Mouse (Mus musculus) lung, embryonic 16.5 days (tissue): Measurements from ENCODE around the gene Spryd7. TPM values are rescaled to one million over a fixed set of nuclear protein-coding genes. Genes with fewer than 3 reads are reported as not detected.
A peak's percentile ranks its signal among the peaks of the same experiment; 100 is the strongest.
"Not testable (repeated sequence)": the region's sequence is repeated elsewhere in the genome, so short reads cannot be mapped to it uniquely, and the experiment has no call there.

Experiments used
- ATAC-seq: fragments of 200-750 bp; cut with Nextera tagmentation; 2 replicates; pipeline ENCODE4 v1.8.0; 2017; ENCODE audit warnings: low read depth, mild to moderate bottlenecking, moderate library complexity
- H3K27ac ChIP-seq: fragments of 300-500 bp; sonication (generic); 2 replicates; pipeline ENCODE4 v1.5.1; 2014; ENCODE audit warnings: mild to moderate bottlenecking, control low read depth, low read length
- H3K27me3 ChIP-seq: fragments of 300-500 bp; sonication (generic); 2 replicates; pipeline ENCODE4 v1.6.1; 2014; ENCODE audit warnings: low read depth, low read length, mixed read lengths; ENCODE audit not compliant: control insufficient read depth, insufficient read depth
- H3K36me3 ChIP-seq: fragments of 300-500 bp; sonication (generic); 2 replicates; pipeline ENCODE4 v1.6.1; 2014; ENCODE audit warnings: low read length; ENCODE audit not compliant: control insufficient read depth, insufficient read depth
- H3K4me1 ChIP-seq: fragments of 300-500 bp; sonication (generic); replicated peaks from 2 replicates; pipeline ENCODE4 v1.6.1; 2014; ENCODE audit warnings: low read length, mixed read lengths; ENCODE audit not compliant: control insufficient read depth, insufficient read depth
- H3K4me2 ChIP-seq: fragments of 300-500 bp; sonication (generic); 2 replicates; pipeline ENCODE4 v1.6.1; 2014; ENCODE audit warnings: low read depth, low read length, control low read depth
- H3K4me3 ChIP-seq: fragments of 300-500 bp; sonication (generic); 2 replicates; pipeline ENCODE4 v1.5.1; 2014; ENCODE audit warnings: mild to moderate bottlenecking, low read length, control low read depth
- H3K9ac ChIP-seq: fragments of 300-500 bp; sonication (generic); 2 replicates; pipeline ENCODE4 v1.6.1; 2014; ENCODE audit warnings: low read length, control low read depth
- H3K9me3 ChIP-seq: fragments of 300-500 bp; sonication (generic); 2 replicates; pipeline ENCODE4 v1.6.1; 2016; ENCODE audit warnings: low read length; ENCODE audit not compliant: control insufficient read depth
- WGBS: fragments of 180-500 bp; shearing (Covaris S2); extraction: QIAGEN DNeasy Blood & Tissue Kit; methylation state at CpG from one replicate; pipeline ENCODE4 v1.1.7; 2014; 5-methylcytosine and 5-hydroxymethylcytosine counted together
- polyA plus RNA-seq: library from polyadenylated mRNA; unstranded; fragments of >200 nt; fragmentation: Nextera tagmentation; extraction: Ambion mirVana; gene quantifications from 2 replicates; pipeline ENCODE4 v1.2.1, GENCODE M21; 2015

The Spryd7 gene
- polyA plus RNA-seq, result 17.9 and 18.9 TPM in 2 replicates

DNA sequence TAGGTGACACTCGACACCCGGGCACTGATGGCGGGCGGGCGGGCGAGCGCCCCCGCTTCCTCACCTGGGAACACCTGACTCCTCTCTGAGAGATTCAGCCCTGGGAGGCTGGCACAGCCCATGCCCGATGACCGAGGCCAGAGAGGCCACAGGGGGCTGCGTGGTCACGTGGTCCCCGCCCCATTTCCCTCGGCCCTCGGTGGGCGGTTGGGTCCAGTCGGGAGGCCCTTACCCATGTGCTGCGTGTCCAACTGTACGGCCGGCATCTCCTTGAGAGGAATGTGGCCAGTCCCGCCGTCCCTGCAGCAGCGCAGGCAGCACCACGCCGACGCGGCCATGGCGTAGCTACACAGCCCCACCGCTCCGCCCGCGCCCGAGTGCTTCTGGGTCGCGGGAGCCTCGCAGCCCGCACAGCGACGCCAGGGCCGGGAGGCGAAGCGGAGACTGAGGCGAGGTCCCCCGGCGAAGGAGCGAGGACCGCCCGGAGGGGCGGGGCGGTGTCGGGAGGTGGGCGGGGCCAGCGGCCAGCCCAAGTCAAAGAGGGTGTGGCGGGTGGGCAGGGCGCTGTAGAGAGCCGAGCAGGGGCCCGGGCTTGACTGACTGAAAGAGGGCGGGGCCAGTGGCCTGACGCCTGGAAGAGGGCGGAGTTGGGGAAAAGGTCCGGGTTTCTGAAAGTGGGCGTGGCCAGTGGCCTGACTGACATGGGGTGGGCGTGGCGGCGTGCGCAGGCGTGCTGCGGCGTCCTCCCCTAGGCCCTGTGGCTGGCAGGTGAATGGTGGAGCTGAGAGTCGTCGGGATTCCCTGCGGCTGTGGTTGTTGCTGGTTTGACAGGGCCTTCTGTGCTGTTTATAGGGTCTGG lies at the start of gene Spryd7:
TSS of gene Spryd7 (minus strand) at position 598 of the 859 bp plus-strand sequence.
- H3K9me3 ChIP-seq, result no peaks in the 10 kb centered on the region
- H3K27ac ChIP-seq, result peak within 1 kb of the TSS; percentile 81
- no peaks in the 10 kb centered on the region for H3K36me3 ChIP-seq
- H3K4me3 ChIP-seq, result peak within 1 kb of the TSS; percentile 78
- peak within 1 kb of the TSS; percentile 75 for H3K9ac ChIP-seq
- H3K4me1 ChIP-seq, result no peaks in the 10 kb centered on the region; the same call in 1 of the 2 replicates
- no peaks in the 10 kb centered on the region for H3K27me3 ChIP-seq
- ATAC-seq, result peak; percentile 98
- WGBS, result under 1% methylated on average over 72 of the region's 72 CpGs
- H3K4me2 ChIP-seq, result peak within 1 kb of the TSS; percentile 98

DNA sequence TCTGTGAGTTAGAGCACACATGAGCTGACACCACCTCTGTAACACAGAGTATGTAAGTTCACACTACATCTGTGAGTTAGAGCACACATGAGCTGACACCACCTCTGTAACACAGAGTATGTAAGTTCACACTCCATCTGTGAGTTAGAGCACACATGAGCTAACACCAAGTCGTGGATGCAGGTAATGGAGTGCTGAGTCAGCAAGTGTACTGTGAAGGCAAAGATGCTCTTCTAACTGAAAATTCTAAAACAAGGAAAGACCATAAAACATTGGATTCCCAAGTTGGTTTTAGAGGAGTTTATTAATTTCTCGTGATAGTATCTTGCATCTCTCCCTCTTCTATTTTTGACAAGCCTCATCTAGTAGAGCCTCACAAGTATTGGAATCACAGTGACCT lies 49.4 kb upstream of the Spryd7 start:
- not testable (repeated sequence) for ATAC-seq, H3K9ac ChIP-seq, H3K36me3 ChIP-seq, H3K4me1 ChIP-seq, H3K9me3 ChIP-seq, H3K4me3 ChIP-seq, H3K4me2 ChIP-seq, H3K27me3 ChIP-seq, H3K27ac ChIP-seq
- WGBS, result 81% methylated on average over 2 of the region's 2 CpGs

DNA sequence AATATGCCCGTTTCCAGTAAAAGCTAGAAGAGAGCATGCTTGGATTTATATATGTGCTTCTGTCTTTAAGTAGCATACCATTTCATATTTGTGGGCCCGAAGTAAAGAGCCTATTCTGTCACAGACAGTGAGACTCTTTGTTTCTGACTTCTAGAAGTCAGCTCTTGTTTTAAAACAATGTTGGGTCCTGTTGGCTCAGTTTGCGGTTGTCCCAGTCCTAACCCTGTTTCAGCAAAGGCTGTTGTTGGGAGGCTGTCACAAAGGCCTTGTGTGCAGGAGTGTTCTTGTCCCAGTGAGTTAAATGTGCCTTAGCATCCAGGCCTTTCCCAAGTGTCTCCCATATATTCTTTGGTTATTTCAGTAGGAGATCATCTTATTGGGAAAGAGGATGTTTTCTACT lies 47.4 kb upstream of the Spryd7 start:
- H3K9ac ChIP-seq, result no peak overlapping the region
- no peak for ATAC-seq
- H3K27ac ChIP-seq, result no peak overlapping the region
- H3K36me3 ChIP-seq, result peaks cover 7% of the 10 kb centered on the region; the same call in 1 of the 2 replicates
- peaks cover 10% of the 10 kb centered on the region for H3K4me1 ChIP-seq
- no peaks in the 10 kb centered on the region for H3K9me3 ChIP-seq
- no peak overlapping the region for H3K4me2 ChIP-seq
- H3K4me3 ChIP-seq, result no peak overlapping the region
- H3K27me3 ChIP-seq, result no peaks in the 10 kb centered on the region
- WGBS, result 72% methylated on average over 3 of the region's 3 CpGs

DNA sequence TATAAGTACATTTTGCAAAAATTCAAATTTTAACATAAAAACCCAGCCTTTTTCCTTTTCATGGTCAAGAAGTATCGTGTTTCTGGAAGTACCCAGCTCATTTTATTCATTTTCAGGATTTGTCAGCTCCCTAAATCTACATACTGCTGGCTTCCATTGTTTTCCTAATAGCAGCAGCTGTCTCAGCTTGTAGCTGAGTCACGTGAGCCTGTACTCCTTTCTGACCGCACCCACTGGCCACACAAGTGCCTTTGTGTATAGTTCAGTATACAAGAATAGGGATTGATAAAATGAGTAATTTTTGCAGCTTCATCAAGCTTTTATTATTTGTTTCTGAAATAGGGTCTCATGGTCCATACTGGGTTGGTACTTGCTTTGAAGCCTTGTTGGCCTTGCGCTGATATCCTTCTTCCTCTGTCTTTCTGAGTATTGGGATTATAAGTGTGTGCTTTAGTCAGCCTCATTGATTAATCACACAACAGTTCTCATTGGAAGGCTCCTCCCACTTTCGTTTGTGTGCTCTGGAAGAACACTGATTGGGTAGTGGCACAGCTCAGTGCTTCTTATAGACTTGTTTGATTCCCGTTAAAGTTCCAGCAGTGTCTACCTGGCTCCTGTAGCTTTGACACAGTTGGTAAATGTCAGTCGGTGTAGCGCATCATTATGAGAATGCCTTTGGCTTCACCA lies 46.5 kb upstream of the Spryd7 start:
- Histone ChIP-seq H3K4me1 (peaks cover 10% of the 10 kb centered on the region), H3K9ac (no peak overlapping the region), H3K4me3 (no peak overlapping the region), H3K27ac (no peak overlapping the region), H3K4me2 (no peak overlapping the region), H3K36me3 (peaks cover 7% of the 10 kb centered on the region; the same call in 1 of the 2 replicates), H3K9me3 (no peaks in the 10 kb centered on the region), H3K27me3 (no peaks in the 10 kb centered on the region)
- WGBS, result 82% methylated on average over 8 of the region's 8 CpGs
- ATAC-seq, result no peak

DNA sequence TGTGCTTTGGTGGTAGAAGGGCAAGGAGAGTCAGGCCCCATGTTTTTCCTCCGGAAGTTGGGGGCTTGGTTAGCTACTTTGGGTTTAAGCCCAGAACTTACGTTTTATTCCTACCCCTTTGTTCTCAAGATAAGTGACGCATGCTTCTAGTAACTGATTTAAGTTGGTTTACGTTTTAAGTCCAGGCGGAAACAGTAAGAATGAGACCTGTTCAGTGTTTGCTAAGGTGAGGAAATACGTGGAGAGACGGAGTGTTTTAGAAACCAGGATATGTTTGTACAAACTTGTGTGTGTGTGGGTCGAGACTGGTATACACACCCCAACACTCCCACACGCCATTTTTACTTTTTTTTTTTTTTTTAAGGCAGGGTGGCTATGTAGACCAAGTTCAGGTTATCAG lies 44.7 kb upstream of the Spryd7 start:
- no peak for ATAC-seq
- H3K9ac ChIP-seq, result peak overlapping the region; percentile 3; the same call in 1 of the 2 replicates
- H3K36me3 ChIP-seq, result peaks cover 5% of the 10 kb centered on the region; the same call in 1 of the 2 replicates
- peak overlapping the region; percentile 6; the same call in 1 of the 2 replicates for H3K4me2 ChIP-seq
- 60% methylated on average over 9 of the region's 9 CpGs for WGBS
- H3K27ac ChIP-seq, result no peak overlapping the region
- no peaks in the 10 kb centered on the region for H3K9me3 ChIP-seq
- no peaks in the 10 kb centered on the region for H3K27me3 ChIP-seq
- H3K4me1 ChIP-seq, result peaks cover 10% of the 10 kb centered on the region
- H3K4me3 ChIP-seq, result no peak overlapping the region

DNA sequence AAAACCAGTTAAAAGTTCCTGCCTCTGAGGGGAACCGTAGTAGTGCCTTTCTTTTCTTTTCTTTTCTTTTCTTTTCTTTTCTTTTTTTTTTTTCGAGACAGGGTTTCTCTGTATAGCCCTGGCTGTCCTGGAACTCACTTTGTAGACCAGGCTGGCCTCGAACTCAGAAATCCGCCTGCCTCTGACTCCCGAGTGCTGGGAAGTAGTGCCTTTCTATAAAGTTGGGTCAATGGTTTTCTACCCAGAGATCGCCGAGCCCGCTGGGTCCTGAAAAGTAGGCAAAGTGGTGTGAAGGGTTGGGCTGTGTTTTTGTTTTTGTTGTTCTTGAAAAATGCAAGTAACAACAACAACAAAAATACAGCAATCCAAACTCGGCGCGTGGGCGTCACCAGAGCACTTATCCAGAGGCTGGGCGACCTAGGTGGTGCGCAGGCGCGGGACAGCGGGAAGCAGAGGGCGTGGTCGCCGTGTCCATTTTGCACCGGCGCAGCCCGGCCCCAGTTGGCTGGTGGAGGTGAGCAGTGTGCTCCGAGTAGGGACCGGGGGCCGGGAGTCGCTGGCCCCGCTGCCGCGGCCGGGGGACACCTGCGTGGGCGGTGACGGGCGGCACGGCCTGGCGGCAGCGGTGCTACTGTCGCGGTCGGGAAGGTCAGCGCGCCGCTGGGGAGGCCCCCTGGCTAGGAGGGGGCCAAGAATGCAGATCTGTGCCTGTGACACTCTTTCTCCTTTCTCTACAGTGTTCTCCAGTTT lies 42.5 kb upstream of the Spryd7 start:
- H3K27ac ChIP-seq, result peak overlapping the region; percentile 82
- 5% methylated on average over 42 of the region's 44 CpGs for WGBS
- peak overlapping the region; percentile 90 for H3K9ac ChIP-seq
- H3K4me1 ChIP-seq, result peaks cover 10% of the 10 kb centered on the region
- peak; percentile 96 for ATAC-seq
- H3K4me2 ChIP-seq, result peak overlapping the region; percentile 59
- peak overlapping the region; percentile 83 for H3K4me3 ChIP-seq
- H3K36me3 ChIP-seq, result peaks cover 5% of the 10 kb centered on the region; the same call in 1 of the 2 replicates
- H3K27me3 ChIP-seq, result no peaks in the 10 kb centered on the region
- H3K9me3 ChIP-seq, result no peaks in the 10 kb centered on the region

DNA sequence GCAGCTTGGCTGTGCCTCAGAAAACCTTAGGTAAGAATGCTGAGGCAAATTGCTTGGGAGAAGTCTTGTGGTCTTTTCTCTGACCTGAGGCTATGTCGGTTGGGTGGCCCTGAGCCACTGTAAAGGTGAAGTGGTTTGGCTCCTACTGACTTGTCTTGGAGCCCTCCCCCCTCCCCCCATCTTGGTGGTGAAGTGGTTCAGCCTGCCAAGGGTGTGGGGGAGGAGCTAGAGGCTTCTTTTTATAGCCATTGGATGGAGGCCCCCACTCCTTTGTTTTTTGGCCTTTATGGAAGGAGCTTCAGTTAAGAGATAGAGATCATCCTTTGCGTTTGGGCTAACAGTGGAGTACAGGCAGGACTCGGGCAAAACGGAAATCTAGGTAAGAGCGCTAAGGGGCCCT lies 41.3 kb upstream of the Spryd7 start, which contains the start of gene Trim13:
TSS of gene Trim13 (plus strand) at position 280 of the 400 bp plus-strand sequence.
- Histone ChIP-seq H3K36me3 (no peaks in the 10 kb centered on the region), H3K9me3 (no peaks in the 10 kb centered on the region), H3K4me3 (peak within 1 kb of the TSS; percentile 83), H3K27ac (no peak within 1 kb of the TSS), H3K27me3 (no peaks in the 10 kb centered on the region), H3K4me2 (peak within 1 kb of the TSS; percentile 59), H3K4me1 (peaks cover 10% of the 10 kb centered on the region), H3K9ac (peak within 1 kb of the TSS; percentile 90)
- WGBS, result 59% methylated on average over 5 of the region's 5 CpGs
- no peak for ATAC-seq

DNA sequence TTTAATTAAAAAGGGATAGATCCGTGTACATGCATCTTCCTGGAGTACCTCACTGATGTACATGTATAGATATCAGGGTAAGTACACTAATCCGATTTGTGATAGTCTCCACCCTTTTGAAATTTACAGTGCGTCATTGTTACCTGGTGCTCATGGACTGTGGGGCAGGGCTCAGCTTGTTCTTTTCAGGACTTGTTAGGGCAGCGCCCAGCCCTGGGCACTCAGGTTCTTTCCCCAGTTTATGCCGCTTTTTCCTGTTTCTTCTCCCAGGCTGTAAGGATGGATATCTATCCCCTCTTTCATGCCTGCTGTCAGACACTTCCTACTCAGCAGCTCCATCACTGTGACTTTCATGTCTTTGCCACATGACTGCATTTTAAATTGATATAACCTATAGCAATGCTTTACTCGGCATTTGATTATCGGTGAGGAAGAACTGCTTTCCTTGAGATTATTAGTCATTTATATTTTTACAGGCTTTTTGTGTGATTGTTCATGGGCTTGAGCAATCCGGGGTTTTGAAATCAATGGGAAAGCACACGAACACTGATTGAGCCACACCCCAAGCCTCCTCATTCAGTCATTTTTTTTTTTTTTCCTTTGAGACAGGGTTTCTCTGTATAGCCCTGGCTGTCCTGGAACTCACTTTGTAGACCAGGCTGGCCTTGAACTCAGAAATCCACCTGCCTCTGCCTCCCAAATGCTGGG lies 40.2 kb upstream of the Spryd7 start:
- H3K36me3 ChIP-seq, result no peaks in the 10 kb centered on the region
- H3K9ac ChIP-seq, result no peak overlapping the region
- no peak for ATAC-seq
- H3K27me3 ChIP-seq, result no peaks in the 10 kb centered on the region
- no peak overlapping the region for H3K27ac ChIP-seq
- WGBS, result 80% methylated on average over 9 of the region's 9 CpGs
- H3K9me3 ChIP-seq, result no peaks in the 10 kb centered on the region
- peaks cover 10% of the 10 kb centered on the region for H3K4me1 ChIP-seq
- H3K4me2 ChIP-seq, result no peak overlapping the region
- no peak overlapping the region for H3K4me3 ChIP-seq
